Mouse (Mus musculus): ENCODE measurements at regions not wholly inside any gene's neighbourhood (a gene's known extent, or its start where the extent isn't known, plus 50 kb on each side); places are given as distances from the start of the nearest gene placed in this dataset.

DNA sequence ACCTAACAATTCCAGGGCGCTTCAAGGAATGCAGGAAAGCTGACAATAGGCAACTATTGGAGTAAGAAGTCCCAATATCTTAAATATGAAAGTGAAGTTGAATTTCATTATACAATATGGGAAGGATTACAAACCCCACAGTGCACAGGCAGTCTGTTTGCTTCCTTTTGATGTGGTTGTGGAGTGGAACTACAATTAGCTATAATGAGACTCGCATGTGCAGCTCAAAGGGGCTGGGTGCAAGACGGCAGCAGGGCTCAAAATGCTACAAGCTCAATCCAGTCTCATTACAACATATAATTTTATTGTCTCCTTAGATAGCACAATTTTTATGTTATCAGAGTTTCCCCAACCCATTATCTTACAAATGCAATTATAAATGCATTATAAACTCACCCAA is 54.7 kb upstream of the Ccser1 start:
- TF ChIP-seq POLR2A (IDR thresholded peaks at IDR 0.05; ENCODE audit: borderline replicate concordance, extremely low read depth, low read depth, low read length) (no peak), CTCF (IDR thresholded peaks at IDR 0.05; ENCODE audit: insufficient read depth, low read length) (no peak)

All from lung, adult 2 months (tissue).